Mouse (Mus musculus) bone marrow macrophage, adult 2 months (primary cell): ENCODE data around the gene Msi2.

Experiments
- CTCF ChIP-seq: IDR thresholded peaks from 2 replicates; pipeline ENCODE4 v1.5.1; 2012; ENCODE audit warnings: low read depth, mild to moderate bottlenecking, low read length, moderate library complexity
- POLR2A ChIP-seq: IDR thresholded peaks from 2 replicates; pipeline ENCODE4 v1.6.1; 2012; ENCODE audit warnings: mild to moderate bottlenecking, low read depth, low read length, borderline replicate concordance

DNA sequence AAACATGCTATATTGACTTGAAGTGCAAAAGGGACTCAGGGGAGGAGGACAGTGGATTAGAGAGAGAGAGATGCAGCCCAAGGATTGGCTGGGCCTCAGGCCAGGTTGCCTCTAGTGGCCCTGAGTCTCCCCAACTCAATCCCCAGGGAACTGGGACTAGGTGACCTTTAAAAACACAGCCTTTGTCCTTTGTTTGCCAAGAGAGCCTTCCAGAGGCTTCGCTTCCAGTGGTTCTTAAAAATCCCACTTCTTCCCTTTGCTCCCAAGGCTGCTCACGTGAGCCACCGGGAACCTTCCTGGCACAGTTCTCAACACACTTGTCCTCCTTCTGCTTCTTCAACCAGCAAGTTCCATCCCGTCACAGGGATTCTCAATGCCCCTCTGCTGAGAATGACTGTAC lies 159.6 kb downstream of the Msi2 start:
- TF ChIP-seq POLR2A (no peak), CTCF (no peak)
